20 mouse cellular contexts compared by ENCODE assay signal in the genomic region with DNA sequence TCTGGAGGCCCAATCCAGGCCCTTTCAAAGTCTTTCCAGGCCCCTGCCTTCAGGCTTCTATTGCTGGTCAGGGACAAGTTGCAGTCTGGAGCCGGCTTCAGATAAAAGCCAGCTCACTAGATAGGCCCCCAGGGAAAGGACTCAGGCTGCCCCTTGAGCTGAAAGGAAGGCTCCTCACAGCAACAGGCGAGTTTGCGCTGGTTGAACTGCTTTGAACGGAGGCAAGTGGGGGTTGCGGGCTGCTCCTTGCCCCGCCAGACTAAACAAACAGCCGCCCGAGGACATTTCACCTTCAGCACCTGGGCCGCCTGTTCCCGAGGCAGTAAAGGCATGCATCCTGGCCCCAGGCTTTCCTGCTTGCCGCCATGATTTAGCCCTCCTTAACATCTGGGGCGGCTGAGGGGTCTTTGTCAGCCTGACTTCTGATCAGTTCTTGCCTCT. TPM values are rescaled to one million over a fixed set of nuclear protein-coding genes. Genes with fewer than 3 reads are reported as not detected.
A peak's percentile ranks its signal among the peaks of the same experiment; 100 is the strongest.
DNase-seq lines count a peak whose midpoint lies in the region; ATAC-seq and TF ChIP-seq lines count a peak whose summit lies in the region.
"Had no signal": no experiment of that assay in that cellular context is flagged by ENCODE, and none has a peak within 500 bp of the region (broad histone marks: within the 10 kb centered on the region; RNA-seq: fewer than 3 reads in every experiment).

No protein-coding gene starts in this region.

- ATAC-seq in limb, embryonic 11.5 days (ENCODE audit: insufficient number of reproducible peaks, low FRiP score, low TSS enrichment, low read depth), result no peak
- ATAC-seq: forebrain, embryonic 15.5 days had no signal

- peak; percentile 23 for DNase-seq in gastrocnemius, adult 2 months
- no peak for DNase-seq in gastrocnemius, adult 8-10 months (ENCODE audit: low spot score in 2 of 2)
- peak; percentile 4 for DNase-seq in right cerebral cortex, postnatal 25 days
- DNase-seq in right cerebral cortex, postnatal 14 days, result no peak
- DNase-seq in limb, embryonic 11.5 days (ENCODE audit: low spot score), result peak; percentile 80
- no peak for DNase-seq in lung, postnatal 36 days
- no peak for DNase-seq in lung, postnatal 10 days
- no peak for DNase-seq in thymus, adult 2 months
- DNase-seq: cerebellum, adult 8-10 months; right cerebral cortex, postnatal 4 days had no signal

- no peaks in the 10 kb centered on the region for H3K27me3 ChIP-seq in limb, embryonic 11.5 days (ENCODE audit: control insufficient read depth, insufficient read depth, low read length)
- H3K27me3 ChIP-seq in thymus, adult 2 months (ENCODE audit: control insufficient read depth, insufficient read depth, low read length), result peaks cover 69% of the 10 kb centered on the region

- H3K9me3 ChIP-seq in limb, embryonic 11.5 days (ENCODE audit: control insufficient read depth, low read length), result no peaks in the 10 kb centered on the region
- H3K9me3 ChIP-seq: forebrain, embryonic 15.5 days; G1E; lung, embryonic 15.5 days; midbrain, embryonic 12.5 days; stomach, embryonic 15.5 days had no signal

- no peak for TF ChIP-seq POLR2A in thymus, adult 2 months (IDR thresholded peaks at IDR 0.05; ENCODE audit: control insufficient read depth, extremely low read depth, insufficient read depth, low read length, poor library complexity)

- intact Hi-C loops in gastrocnemius, adult 2 months (cut with DNase I), result no loop called here

- H3K4me1 ChIP-seq in limb, embryonic 11.5 days (ENCODE audit: control insufficient read depth, insufficient read depth, low read length), result peaks cover 17% of the 10 kb centered on the region
- H3K4me1 ChIP-seq in thymus, adult 2 months (replicated peaks; ENCODE audit: control insufficient read depth, insufficient read depth, low read length), result peaks cover 13% of the 10 kb centered on the region

- H3K4me3 ChIP-seq in gastrocnemius, adult 2 months, result peak overlapping the region; percentile 32
- H3K4me3 ChIP-seq in limb, embryonic 11.5 days (ENCODE audit: low read depth, low read length), result peak overlapping the region; percentile 99
- H3K4me3 ChIP-seq in thymus, adult 2 months (ENCODE audit: control insufficient read depth, insufficient read depth, low read length), result no peak overlapping the region
- H3K4me3 ChIP-seq: forebrain, embryonic 15.5 days; lung, embryonic 15.5 days; midbrain, embryonic 12.5 days; stomach, embryonic 15.5 days had no signal

- H3K9ac ChIP-seq in limb, embryonic 11.5 days (ENCODE audit: low read length), result peak overlapping the region; percentile 100
- H3K9ac ChIP-seq: forebrain, embryonic 15.5 days; lung, embryonic 15.5 days; midbrain, embryonic 12.5 days; stomach, embryonic 15.5 days had no signal

- no peak for TF ChIP-seq CTCF in gastrocnemius, adult 2 months (IDR thresholded peaks at IDR 0.05)
- TF ChIP-seq CTCF in thymus, adult 2 months (IDR thresholded peaks at IDR 0.05; ENCODE audit: borderline replicate concordance, control insufficient read depth, extremely low read depth, insufficient read depth, low read length, poor library complexity), result no peak

- peak overlapping the region; percentile 83 for H3K4me2 ChIP-seq in limb, embryonic 11.5 days (ENCODE audit: low read depth, severe bottlenecking)
- H3K4me2 ChIP-seq: forebrain, embryonic 15.5 days; lung, embryonic 15.5 days; midbrain, embryonic 12.5 days; stomach, embryonic 15.5 days had no signal

- H3K27ac ChIP-seq in gastrocnemius, adult 2 months, result no peak overlapping the region; the same call in 1 of the 2 replicates
- H3K27ac ChIP-seq in limb, embryonic 11.5 days (replicated peaks; ENCODE audit: low read depth, low read length), result peak overlapping the region; percentile 99
- no peak overlapping the region for H3K27ac ChIP-seq in thymus, adult 2 months (ENCODE audit: control insufficient read depth, insufficient read depth, low read length)
- H3K27ac ChIP-seq: forebrain, embryonic 15.5 days; lung, embryonic 15.5 days; midbrain, embryonic 12.5 days; stomach, embryonic 15.5 days had no signal

- 0% methylated on average over 12 of the region's 12 CpGs for WGBS in limb, embryonic 11.5 days
- 20% methylated on average over 12 of the region's 12 CpGs for WGBS in thymus, adult 2 months

- no peaks in the 10 kb centered on the region for H3K36me3 ChIP-seq in limb, embryonic 11.5 days (ENCODE audit: control insufficient read depth, insufficient read depth, low read length)
- H3K36me3 ChIP-seq in thymus, adult 2 months (ENCODE audit: control insufficient read depth, insufficient read depth, low read length), result no peaks in the 10 kb centered on the region
- H3K36me3 ChIP-seq: forebrain, embryonic 15.5 days; G1E; lung, embryonic 15.5 days; midbrain, embryonic 12.5 days; stomach, embryonic 15.5 days had no signal

RNA-seq across cellular contexts. Expression of a gene that starts 1.9 kb away (rescaled TPM):
- 1 to 10 TPM; 1.0 to 4.3 TPM for total RNA-seq in gastrocnemius, adult 2 months (2021)
- 1 to 10 TPM; 2.0 to 3.0 (median 2.9) TPM for total RNA-seq in gastrocnemius, adult 8-10 months (2022)
- polyA plus RNA-seq in limb, embryonic 11.5 days (2014; fragmentation: Nextera tagmentation; extraction: Ambion mirVana), result 66.3 and 78.0 TPM in 2 replicates
- polyA plus RNA-seq in thymus, adult 2 months (2012; rRNA removed), result not detected in 2 replicates
- total RNA-seq: G1E; granulocyte monocyte progenitor cell, adult 5-6 weeks; heart, postnatal 14 days; layer of hippocampus, adult 18-20 months; left cerebral cortex, postnatal 25 days had no signal
- polyA plus RNA-seq: embryonic facial prominence, embryonic 11.5 days; forebrain, embryonic 15.5 days; G1E; lung, embryonic 15.5 days; midbrain, embryonic 12.5 days had no signal

RNA-seq across cellular contexts. Expression of a gene that starts 3.0 kb away (rescaled TPM):
- total RNA-seq in gastrocnemius, adult 2 months (2021), result 10 to 100 TPM; 17.4 to 17.7 TPM
- total RNA-seq in gastrocnemius, adult 8-10 months (2022), result 10 to 100 TPM; 14.5 to 15.2 (median 14.8) TPM
- polyA plus RNA-seq in limb, embryonic 11.5 days (2014; fragmentation: Nextera tagmentation; extraction: Ambion mirVana), result 274 and 278 TPM in 2 replicates
- not detected in 2 replicates for polyA plus RNA-seq in thymus, adult 2 months (2012; rRNA removed)
- total RNA-seq: heart, postnatal 14 days; layer of hippocampus, adult 18-20 months; left cerebral cortex, postnatal 25 days had no signal
- polyA plus RNA-seq: embryonic facial prominence, embryonic 11.5 days; forebrain, embryonic 15.5 days; G1E; midbrain, embryonic 12.5 days had no signal

RNA-seq across cellular contexts. Expression of a gene that starts 12.8 kb away (rescaled TPM):
- 1 to 10 TPM; 7.5 to 8.8 TPM for total RNA-seq in gastrocnemius, adult 2 months (2021)
- total RNA-seq in gastrocnemius, adult 8-10 months (2022), result 1 to 10 TPM; 5.2 to 8.3 (median 7.5) TPM
- polyA plus RNA-seq in limb, embryonic 11.5 days (2014; fragmentation: Nextera tagmentation; extraction: Ambion mirVana), result 86.7 and 90.5 TPM in 2 replicates
- polyA plus RNA-seq in thymus, adult 2 months (2012; rRNA removed), result 0.26 and 0.56 TPM in 2 replicates
- total RNA-seq: heart, postnatal 14 days; layer of hippocampus, adult 18-20 months; left cerebral cortex, postnatal 25 days had no signal
- polyA plus RNA-seq: forebrain, embryonic 15.5 days; G1E; midbrain, embryonic 12.5 days had no signal

RNA-seq across cellular contexts. Expression of a gene that starts 17.0 kb away (rescaled TPM):
- 1 to 10 TPM; 1.5 to 3.8 TPM for total RNA-seq in gastrocnemius, adult 2 months (2021)
- total RNA-seq in gastrocnemius, adult 8-10 months (2022), result 1 to 10 TPM; 4.1 to 5.2 (median 4.9) TPM
- polyA plus RNA-seq in limb, embryonic 11.5 days (2014; fragmentation: Nextera tagmentation; extraction: Ambion mirVana), result 25.1 and 29.7 TPM in 2 replicates
- polyA plus RNA-seq in thymus, adult 2 months (2012; rRNA removed), result not detected in 2 replicates
- total RNA-seq: G1E; granulocyte monocyte progenitor cell, adult 5-6 weeks; heart, postnatal 14 days; layer of hippocampus, adult 18-20 months; left cerebral cortex, postnatal 25 days had no signal
- polyA plus RNA-seq: embryonic facial prominence, embryonic 11.5 days; forebrain, embryonic 15.5 days; G1E; lung, embryonic 15.5 days; midbrain, embryonic 12.5 days; stomach, embryonic 15.5 days had no signal

RNA-seq across cellular contexts. Expression of a gene that starts 22.0 kb away (rescaled TPM):
- 1 to 10 TPM; 4.7 to 5.0 TPM for total RNA-seq in gastrocnemius, adult 2 months (2021)
- 1 to 10 TPM; 4.7 to 5.9 (median 5.4) TPM for total RNA-seq in gastrocnemius, adult 8-10 months (2022)
- polyA plus RNA-seq in limb, embryonic 11.5 days (2014; fragmentation: Nextera tagmentation; extraction: Ambion mirVana), result 14.7 and 16.2 TPM in 2 replicates
- polyA plus RNA-seq in thymus, adult 2 months (2012; rRNA removed), result 2.5 and 3.4 TPM in 2 replicates
- total RNA-seq: left cerebral cortex, postnatal 25 days had no signal
- polyA plus RNA-seq: forebrain, embryonic 15.5 days; midbrain, embryonic 12.5 days had no signal

Comparison
In these comparisons a context has a peak if more than half of its experiments do, and no peak if none do; other contexts are left out.
1. DNase-seq: peak in gastrocnemius, adult 2 months (single experiment), right cerebral cortex, postnatal 25 days (single experiment) and limb, embryonic 11.5 days (single experiment); none in gastrocnemius, adult 8-10 months (0 of 2), right cerebral cortex, postnatal 14 days (single experiment), lung, postnatal 36 days (single experiment), lung, postnatal 10 days (single experiment) and thymus, adult 2 months (single experiment).